Mouse (Mus musculus) testis, adult 2 months (tissue): Measurements from ENCODE around the gene Cst6.

Source experiments
- CTCF ChIP-seq: fragments of 200-500 bp; IDR thresholded peaks from 2 replicates; pipeline ENCODE4 v1.5.1; 2012; ENCODE audit warnings: low read depth, mild to moderate bottlenecking, inconsistent platforms, low read length, moderate library complexity; ENCODE audit not compliant: control insufficient read depth, insufficient read depth, insufficient replicate concordance
- POLR2A ChIP-seq: fragments of 200-500 bp; IDR thresholded peaks from 2 replicates; pipeline ENCODE4 v1.6.1; 2012; ENCODE audit warnings: low read depth, mild to moderate bottlenecking, inconsistent platforms, low read length, moderate library complexity; ENCODE audit not compliant: control insufficient read depth

DNA sequence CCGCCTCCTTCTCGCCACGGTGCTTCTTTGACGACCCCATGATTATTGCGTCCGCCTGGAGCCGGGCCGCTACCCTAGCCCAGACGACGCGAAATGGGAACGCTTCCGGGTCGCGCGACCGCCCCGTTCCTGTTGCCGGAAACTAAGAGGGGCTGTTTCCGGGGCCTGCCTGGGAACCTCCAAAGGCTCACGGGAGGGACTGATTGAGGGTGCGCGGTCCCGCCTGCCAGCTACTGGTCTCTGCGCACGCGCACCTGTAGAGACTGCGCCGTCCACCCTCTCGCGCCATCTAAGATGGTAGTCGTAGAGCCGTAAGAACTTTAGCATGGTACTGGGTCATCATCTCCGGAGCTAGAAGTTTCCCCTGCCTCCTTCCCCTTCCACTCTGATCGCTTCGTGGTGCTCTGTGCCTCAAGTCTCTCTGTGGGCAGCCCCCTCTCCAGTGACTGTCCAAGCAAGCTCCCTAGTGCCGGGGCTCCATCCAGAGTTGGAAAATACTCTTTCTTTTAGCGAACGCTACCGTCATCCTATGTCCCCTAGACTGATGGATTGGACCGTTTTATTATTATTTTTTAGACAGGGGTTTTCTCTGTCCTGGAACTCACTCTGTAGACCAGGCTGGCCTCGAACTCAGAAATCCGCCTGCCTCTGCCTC lies 39.3 kb upstream of the Cst6 start, which contains the start of gene Sart1:
- TF ChIP-seq CTCF (no peak), POLR2A (peak; percentile 93)
